Mouse (Mus musculus) thymus, adult 2 months (tissue): ENCODE data around the gene Ehd4.

ENCODE experiments used
- CTCF ChIP-seq: fragments of 200-500 bp; IDR thresholded peaks from 2 replicates; pipeline ENCODE4 v1.5.1; 2012; ENCODE audit warnings: mild to moderate bottlenecking, control low read depth, low read length, moderate library complexity, borderline replicate concordance; ENCODE audit not compliant: control insufficient read depth, poor library complexity, insufficient read depth; ENCODE audit errors: extremely low read depth
- POLR2A ChIP-seq: fragments of 200-500 bp; IDR thresholded peaks from 2 replicates; pipeline ENCODE4 v1.6.1; 2012; ENCODE audit warnings: mild to moderate bottlenecking, low read length, control low read depth, moderate library complexity; ENCODE audit not compliant: control insufficient read depth, poor library complexity, insufficient read depth; ENCODE audit errors: extremely low read depth

DNA sequence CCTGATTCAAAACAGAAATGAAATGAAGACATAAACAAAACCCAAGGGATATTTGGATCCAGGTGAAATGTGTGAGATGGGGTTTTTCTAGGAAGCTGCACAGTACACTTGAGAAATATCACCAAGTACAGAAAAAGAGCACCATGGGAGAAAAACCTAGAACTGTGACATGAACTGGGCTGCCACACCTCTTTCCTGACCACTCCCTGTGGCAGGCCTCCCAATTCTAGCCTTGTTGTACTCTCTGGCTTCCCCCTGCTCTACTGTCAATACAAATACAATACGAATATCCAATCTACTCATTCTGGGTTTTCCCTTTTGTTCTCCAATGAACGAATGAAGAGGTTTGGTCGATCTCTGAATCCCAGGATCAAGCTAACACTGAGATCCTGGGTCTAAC lies 40.4 kb downstream of the Ehd4 start:
- TF ChIP-seq CTCF (no peak), POLR2A (no peak)
